Mouse (Mus musculus) ES-E14 (cell line): ENCODE results near the gene Zfp106.

Experiments used
- CHD2 ChIP-seq: IDR thresholded peaks from 2 replicates; pipeline ENCODE4 v1.6.1; 2014; ENCODE audit warnings: mild to moderate bottlenecking, low read depth, low read length, inconsistent platforms
- HCFC1 ChIP-seq: IDR thresholded peaks from 2 replicates; pipeline ENCODE4 v1.6.1; 2012; ENCODE audit warnings: low read length, inconsistent platforms, borderline replicate concordance; ENCODE audit not compliant: insufficient read depth
- MAFK ChIP-seq: IDR thresholded peaks from 2 replicates; pipeline ENCODE4 v1.6.1; 2014; ENCODE audit warnings: mild to moderate bottlenecking, low read depth, low read length, inconsistent platforms; ENCODE audit not compliant: insufficient read depth

- no peak for TF ChIP-seq HCFC1
- TF ChIP-seq CHD2 = no peak
- TF ChIP-seq MAFK = no peak
These were observed 26.1 kb upstream of the Zfp106 start for GRCm38 (mm10) chr2:120589759-120590158.
